Mouse (Mus musculus) megakaryocyte-erythroid progenitor cell, adult 5-6 weeks (primary cell): ENCODE results near the gene H2-Q10. TPM values are rescaled to one million over a fixed set of nuclear protein-coding genes. Genes with fewer than 3 reads are reported as not detected.
"Not testable (repeated sequence)": the region's sequence is repeated elsewhere in the genome, so short reads cannot be mapped to it uniquely, and the experiment has no call there.

Source experiments
- ATAC-seq: replicated peaks from 2 replicates; pipeline ENCODE4 v1.8.0; 2016; ENCODE audit warnings: mild to moderate bottlenecking, inconsistent platforms; ENCODE audit not compliant: severe bottlenecking, poor library complexity, low FRiP score, low TSS enrichment
- total RNA-seq, 2 experiments: library from RNA; stranded (forward) in 1 of 2; stranded (reverse) in 1 of 2; fragments of 200-1000, 215-1000 nt in 1 of 2; fragments of >200 nt in 1 of 2; fragmentation: Nextera tagmentation in 1 of 2; gene quantifications; 2 replicates each; pipeline ENCODE4 v1.2.3; 2014 to 2017

The H2-Q10 gene
- total RNA-seq, 2 experiments from 2014 or later = 0.28 to 0.98 TPM

GRCm38 (mm10) chr17:35442376-35442775 lies 27.5 kb upstream of the H2-Q10 start:
- ATAC-seq = not testable (repeated sequence)

DNA sequence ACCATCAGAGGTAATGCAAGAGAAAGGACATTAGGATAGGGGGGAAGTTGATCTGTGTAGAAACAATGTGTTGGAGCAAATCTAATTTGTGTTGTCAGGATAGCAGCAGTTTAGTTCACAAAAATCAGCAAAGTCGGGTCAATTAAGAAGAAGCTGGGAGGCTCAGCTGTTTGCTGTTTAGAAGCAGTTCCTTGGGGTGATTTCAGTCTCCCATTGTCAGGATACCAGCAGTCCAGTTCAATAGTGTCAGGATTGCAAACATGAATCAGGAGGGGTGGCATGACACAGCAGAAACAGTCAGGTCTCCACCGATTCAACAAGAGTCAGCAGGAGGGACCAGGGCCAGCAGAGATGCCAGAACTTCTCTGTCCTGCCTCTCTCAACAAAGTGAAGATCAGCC lies 25.4 kb upstream of the H2-Q10 start:
- ATAC-seq = not testable (repeated sequence)

DNA sequence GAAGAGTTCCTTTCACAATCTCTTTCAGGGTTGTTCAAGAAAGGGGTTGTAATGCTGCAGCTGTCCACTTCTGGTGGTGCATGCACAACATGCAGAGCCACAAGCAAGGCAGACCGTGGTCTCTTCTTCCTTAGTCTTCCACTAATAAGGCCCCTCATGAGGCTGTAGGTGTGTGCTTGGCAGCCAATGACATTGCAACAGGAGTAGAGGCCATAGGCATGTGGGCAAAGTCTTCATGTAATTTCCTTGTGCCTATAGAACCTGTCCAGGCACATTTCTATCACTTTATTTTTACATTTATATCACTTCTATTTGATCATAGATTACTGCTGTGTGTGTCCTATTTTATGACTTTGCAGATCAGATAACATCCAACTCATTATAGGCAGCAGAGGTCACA lies 11.6 kb upstream of the H2-Q10 start:
- ATAC-seq = not testable (repeated sequence)

DNA sequence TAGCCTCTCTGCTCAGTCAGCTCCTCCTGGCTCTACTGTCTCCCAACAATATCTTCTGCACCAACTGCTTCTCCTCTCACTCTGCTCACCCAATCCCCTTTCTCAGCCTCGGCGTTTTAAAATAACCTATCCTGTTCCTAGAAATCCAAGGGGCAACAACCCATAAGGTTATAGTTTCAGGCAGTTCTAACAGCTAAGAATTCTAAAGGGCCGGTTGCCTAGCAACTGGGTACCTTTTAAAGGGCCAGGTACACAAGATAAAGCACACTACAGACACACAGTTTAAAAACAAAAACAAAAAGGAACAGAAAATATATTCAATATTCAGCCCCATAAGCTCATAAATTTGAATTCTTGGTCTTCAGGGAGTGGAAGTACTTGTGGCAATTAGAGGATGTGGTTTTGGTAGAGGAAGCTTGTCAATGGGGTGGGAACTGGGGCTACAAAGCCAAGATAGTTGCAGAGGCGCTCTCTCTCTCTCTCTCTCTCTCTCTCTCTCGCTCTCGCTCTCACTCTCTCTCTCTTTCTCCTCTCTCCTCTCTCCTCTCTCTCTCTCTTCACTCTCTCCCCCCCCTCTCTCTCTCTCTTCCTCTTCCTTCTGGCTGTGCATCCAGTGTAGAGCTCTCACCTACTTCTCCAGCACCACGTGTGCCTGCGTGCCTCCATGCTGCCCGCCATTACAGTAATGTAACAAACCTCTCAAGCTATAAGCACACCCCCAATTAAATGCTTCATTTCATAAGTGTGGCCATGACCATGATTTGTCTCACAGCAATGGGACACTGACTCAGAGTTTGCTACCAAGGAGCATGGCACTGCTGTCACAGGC lies 9.2 kb upstream of the H2-Q10 start:
- peak; percentile 24; the same call in 1 of the 2 replicates for ATAC-seq

- ATAC-seq = not testable (repeated sequence)
These were observed 4.2 kb upstream of the H2-Q10 start for GRCm38 (mm10) chr17:35465651-35466050.

DNA sequence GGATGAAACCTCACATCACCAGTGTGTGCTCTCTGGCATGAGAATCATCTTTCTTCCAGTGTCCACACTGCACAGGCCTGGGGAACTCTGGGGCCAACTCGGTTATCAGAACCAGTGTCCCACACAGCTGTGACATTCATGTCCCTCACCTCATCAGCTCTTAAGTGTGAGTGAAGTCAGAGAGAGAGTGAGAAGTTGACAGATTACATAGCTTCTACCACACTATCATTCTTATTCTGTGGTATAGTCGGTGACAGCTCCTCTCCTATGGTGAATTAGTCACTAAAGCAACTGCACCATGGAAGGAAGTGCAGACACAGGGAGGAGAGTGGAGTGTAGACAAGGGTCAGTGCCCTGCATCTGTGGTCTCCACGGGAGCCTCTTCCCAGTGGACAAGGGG lies 953 bp upstream of the H2-Q10 start:
- not testable (repeated sequence) for ATAC-seq

DNA sequence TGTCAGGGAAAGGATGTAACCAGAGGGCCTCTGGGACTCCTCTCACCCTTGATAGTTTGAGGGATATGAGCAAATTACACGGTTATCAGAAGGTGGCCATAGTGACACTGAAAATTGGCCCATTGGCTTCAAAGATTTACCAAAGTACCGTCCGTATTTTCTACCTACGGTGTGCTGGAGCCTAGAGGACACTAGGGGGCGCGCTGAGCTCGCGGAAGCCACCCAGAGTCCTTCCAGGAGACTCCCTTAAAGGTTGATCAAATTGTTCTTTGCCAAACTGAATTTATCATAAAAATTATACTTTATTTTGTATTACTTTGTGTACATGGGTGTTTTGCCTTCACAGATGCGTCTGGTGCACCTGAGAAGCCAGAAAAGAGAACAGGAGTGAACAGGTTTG lies 14.2 kb downstream of the H2-Q10 start:
- peak; percentile 78; the same call in 1 of the 2 replicates for ATAC-seq

DNA sequence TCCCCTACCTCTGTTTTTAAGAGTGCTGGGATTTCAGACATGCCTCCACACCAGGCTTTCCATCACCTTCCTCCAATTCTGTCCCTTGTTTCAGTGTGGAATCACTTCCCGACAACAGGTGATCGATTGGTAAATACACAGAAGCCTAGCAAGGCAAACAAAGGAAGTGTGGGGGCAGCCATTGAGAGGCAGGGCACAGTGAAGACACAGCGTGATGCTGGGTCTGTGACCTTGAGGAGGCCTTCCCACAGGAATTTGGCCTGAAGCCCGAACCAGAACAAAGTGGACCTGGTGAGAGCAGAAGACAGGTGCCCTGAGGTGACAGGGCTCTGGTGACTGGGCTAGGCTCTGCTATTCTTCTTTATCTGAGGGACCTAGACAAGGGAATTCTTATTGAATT lies 15.8 kb downstream of the H2-Q10 start:
- ATAC-seq = no peak

DNA sequence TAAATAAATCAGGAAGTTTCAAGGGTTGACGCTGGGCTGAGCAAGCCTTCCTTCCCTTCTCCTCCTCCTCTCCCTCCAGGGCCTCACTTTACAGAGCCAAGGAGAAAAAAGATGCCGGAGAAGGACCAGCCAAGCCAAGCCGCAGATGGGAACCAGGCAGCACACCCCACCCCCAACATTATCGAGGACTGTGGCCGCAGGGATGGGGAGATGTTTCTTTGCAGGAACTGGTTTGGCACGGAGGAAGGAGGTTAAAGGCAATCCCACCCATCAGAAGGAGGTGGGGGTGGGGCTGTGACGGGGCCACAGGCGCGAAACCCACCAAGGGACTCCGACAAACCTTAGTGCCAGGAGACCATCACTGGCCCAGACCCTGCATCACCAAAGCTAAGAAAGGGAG lies 16.8 kb downstream of the H2-Q10 start:
- no peak for ATAC-seq

- no peak for ATAC-seq
These were observed 18.2 kb downstream of the H2-Q10 start for GRCm38 (mm10) chr17:35488041-35488440.

GRCm38 (mm10) chr17:35490320-35490719 lies 20.4 kb downstream of the H2-Q10 start:
- no peak for ATAC-seq

- ATAC-seq = no peak
These were observed 27.2 kb downstream of the H2-Q10 start for GRCm38 (mm10) chr17:35497124-35497523.

- ATAC-seq = no peak
These were observed 32.3 kb downstream of the H2-Q10 start for GRCm38 (mm10) chr17:35502226-35502625.

DNA sequence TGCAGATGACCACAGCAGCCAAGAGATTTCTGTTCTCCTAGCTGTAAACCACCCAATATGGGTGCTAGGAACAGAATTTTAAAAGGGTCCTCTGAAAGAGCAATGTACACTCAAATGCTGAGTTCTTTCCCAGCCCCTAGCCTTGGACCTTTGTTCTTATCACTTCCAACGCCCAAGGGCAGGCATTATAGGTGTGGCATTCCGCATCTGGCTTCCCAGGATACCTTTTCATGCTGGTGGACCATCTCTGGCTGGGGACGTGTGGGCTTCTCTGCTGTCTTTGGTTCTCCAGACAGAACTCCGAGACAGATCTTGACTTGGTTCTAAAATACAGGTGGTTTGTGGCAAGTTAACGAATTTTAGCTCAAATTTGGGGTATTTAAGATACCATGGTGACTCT lies 32.9 kb downstream of the H2-Q10 start:
- ATAC-seq = no peak

DNA sequence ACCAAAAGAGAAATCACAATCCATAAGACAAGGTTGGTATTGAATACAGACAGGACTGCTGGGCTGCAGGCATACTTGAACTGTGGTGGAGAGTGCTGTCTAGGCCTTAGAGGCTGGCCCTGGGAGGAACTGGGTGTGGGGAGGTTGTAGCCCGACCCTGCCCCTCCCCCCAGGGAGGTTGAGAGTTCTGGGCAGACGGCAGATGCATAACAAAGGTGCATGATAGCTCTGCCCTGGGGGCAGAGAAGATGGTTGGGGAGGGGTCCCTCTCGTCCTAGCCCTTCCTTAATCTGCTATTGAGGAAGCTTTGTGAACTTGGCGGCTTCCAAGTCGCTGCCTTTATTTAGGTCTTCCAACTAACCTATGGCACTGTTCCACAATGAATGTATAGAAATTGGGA lies 34.0 kb downstream of the H2-Q10 start:
- no peak for ATAC-seq

GRCm38 (mm10) chr17:35504628-35505481 lies 35.0 kb downstream of the H2-Q10 start:
- ATAC-seq = no peak

DNA sequence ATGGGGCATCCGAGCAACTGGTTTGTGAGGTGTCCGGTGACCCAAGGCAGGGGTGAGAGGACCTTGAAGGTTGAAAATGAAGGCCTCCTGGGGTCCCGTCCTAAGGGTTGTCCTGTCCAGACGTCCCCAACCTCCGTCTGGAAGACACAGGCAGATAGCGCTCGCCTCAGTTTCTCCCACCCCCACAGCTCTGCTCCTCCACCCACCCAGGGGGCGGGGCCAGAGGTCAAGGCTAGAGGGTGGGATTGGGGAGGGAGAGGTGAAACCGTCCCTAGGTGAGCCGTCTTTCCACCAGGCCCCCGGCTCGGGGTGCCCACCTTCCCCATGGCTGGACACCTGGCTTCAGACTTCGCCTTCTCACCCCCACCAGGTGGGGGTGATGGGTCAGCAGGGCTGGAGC lies 35.9 kb downstream of the H2-Q10 start, which contains the start of gene Pou5f1:
Gene Pou5f1 (plus strand): TSS at position 243 of the 400 bp plus-strand sequence.
- no peak for ATAC-seq

DNA sequence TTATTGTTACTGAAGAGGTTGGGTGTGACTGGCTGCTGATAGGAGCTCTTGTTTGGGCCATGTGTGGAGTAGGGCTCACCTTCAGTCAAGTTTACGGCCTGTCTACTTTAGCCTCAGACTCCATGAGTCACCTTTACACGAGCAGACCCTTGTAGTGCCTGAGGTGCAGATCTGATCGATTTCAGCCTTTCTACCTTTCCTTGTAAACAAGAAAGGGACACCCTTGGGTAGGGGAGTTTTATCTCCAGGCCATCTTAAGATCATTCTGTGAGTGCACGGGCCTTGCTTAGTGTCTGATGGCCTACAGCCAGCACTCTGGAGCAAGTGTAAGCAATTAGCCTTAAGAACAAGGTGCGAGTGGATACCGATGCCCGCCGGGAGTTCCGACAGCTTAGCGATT lies 37.0 kb downstream of the H2-Q10 start:
- no peak for ATAC-seq

DNA sequence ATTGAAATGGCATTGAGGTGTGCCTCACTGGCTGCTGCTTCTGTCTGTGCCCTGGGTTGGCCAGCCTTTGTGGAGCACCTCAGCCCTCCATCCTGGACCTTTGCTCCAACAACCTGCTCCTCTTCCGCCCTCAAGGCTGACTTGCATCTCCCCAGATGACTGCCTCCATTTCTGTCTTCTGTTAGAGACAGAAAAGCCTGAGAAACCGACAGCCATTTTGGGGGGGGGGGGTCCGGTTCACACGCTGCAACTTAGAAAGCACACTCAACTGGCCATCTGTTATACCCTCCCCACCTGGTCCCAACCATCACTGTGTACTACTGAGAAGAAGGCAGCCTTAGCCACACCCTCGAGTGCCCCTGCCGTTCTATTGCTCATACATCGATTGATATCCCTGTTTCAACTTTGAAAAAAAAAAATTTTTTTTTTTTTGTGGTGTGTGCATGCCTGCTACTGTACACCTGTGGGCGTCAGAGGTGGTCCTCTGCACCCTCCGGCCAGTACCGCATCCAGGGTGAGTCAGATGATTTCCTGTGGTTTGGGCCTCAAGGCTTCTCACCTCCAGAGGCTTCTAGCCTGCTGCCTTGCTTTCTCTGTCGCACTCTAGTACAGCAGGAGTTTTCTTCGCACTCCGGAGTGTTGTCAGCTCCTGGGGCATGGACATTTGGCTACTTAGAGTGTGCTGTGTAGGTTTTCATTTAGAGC lies 37.8 kb downstream of the H2-Q10 start:
- no peak for ATAC-seq

DNA sequence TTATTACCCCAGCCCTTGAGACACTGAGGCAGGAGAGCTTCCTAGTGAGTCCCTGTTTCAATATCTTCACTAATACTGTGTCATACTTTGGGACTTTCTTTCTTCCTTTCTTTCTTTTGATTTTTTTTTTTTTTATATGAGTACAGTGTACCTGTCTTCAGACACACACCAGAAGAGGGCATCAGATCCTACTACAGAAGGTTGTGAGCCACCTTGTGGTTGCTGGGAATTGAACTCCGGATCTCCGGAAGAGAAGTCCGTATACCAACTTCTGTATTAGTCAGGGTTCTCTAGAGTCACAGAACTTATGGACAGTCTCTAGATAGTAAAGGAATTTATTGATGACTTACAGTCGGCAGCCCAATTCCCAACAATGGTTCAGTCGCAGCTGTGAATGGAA lies 38.4 kb downstream of the H2-Q10 start:
- not testable (repeated sequence) for ATAC-seq
